Mouse (Mus musculus): ENCODE results near the gene Asic2.

DNA sequence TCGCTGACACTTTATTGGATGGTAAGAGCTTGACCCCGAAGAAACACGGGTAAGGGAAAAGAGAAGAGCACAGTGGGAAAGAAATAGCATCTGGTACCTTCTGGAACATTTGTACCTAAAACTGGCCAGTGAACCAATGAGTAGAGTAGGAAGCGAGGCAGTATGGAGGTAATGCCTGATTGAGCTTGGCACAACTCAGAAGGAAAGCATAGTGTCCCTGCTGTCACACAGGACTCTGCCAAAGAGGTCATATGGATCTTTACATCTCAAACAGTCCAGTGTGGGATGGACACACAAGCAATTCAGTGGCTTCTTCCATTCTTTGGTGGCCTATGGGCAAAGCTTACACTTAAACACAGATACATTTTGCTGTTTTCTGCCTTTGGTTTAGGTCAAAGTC lies 211.0 kb downstream of the Asic2 start:
- no peak for TF ChIP-seq POLR2A (IDR thresholded peaks at IDR 0.05; ENCODE audit: control insufficient read depth, extremely low read depth, insufficient read depth, low read length, poor library complexity)
- TF ChIP-seq CTCF (IDR thresholded peaks at IDR 0.05; ENCODE audit: borderline replicate concordance, control insufficient read depth, extremely low read depth, insufficient read depth, low read length, poor library complexity), result no peak
